ENCODE assay signal across 15 mouse cellular contexts in the genomic region with DNA sequence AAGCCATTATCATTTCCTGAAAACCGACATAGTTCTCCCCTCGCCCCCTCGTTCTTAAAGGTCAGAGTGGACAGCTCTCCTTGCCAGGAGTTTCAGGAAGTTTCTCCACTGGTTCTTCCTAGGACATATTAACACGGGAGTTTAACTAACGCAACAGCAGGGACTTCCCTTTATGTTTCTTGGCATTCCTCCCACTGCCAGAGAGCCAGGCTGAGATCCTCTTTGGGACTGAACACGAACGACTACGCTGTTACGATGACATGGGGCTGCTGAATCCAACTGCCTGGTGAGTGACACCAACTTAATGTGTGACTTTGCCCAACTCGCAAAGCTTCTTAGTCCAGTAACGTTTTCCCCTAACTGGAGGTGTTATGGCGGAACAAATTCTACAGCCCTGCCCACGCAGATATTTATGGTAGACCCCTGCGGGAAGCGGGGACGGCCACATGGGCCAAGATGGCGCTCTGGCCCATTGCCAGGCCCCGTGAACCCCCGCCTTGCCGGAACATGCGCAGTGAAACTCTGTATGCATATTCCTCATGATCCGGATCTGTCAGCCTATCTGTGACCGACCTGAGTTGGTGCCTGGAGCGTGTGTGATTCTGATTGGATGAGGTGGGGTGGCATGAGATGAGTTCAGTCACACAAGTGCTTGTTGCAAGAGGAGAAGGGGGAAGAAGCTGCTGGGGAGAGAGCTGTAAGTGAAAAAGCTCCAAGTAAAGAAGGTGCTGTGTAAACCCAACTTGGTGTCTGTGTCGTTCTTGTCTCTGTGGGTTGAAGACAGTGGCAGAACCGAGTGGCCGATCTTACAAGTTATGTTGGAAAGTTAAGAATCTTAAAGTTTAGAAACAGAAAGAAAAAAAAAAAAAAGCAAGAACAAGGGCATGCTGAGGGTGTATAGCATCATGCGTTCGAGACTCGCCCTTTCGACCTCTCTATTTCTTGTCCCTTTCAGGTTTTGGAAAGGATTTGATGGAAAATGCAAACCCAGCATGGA. TPM values are rescaled to one million over a fixed set of nuclear protein-coding genes. Genes with fewer than 3 reads are reported as not detected.
DNase-seq lines count a peak whose midpoint lies in the region; ATAC-seq and TF ChIP-seq lines count a peak whose summit lies in the region.
"Had no signal": no experiment of that assay in that cellular context is flagged by ENCODE, and none has a peak within 500 bp of the region (broad histone marks: within the 10 kb centered on the region; RNA-seq: fewer than 3 reads in every experiment).

No protein-coding gene starts in this region.

- DNase-seq in heart, adult 11 months, result peak; percentile 92
- DNase-seq in heart, adult 9 months (ENCODE audit: low spot score in 2 of 2), result no peak
- DNase-seq in lung, adult 2 months, result no peak
- DNase-seq in adipocyte (ENCODE audit: low spot score), result peak; percentile 35
- no peak for DNase-seq in spleen, postnatal 4 days (ENCODE audit: low spot score in 2 of 2)
- no peak for DNase-seq in urinary bladder, postnatal 4 days (ENCODE audit: low spot score in 2 of 2)
- DNase-seq: kidney, postnatal 36 days; thymus, postnatal 25 days had no signal

- TF ChIP-seq POLR2A in lung, adult 2 months (IDR thresholded peaks at IDR 0.05; ENCODE audit: borderline replicate concordance, extremely low read depth, low read depth, low read length), result no peak

- H3K4me1 ChIP-seq in lung, embryonic 16.5 days (replicated peaks; ENCODE audit: control insufficient read depth, insufficient read depth, low read length), result no peaks in the 10 kb centered on the region
- H3K4me1 ChIP-seq in lung, adult 2 months (ENCODE audit: control insufficient read depth, insufficient read depth, low read length), result no peaks in the 10 kb centered on the region
- H3K4me1 ChIP-seq: embryonic facial prominence, embryonic 10.5 days; liver, embryonic 12.5 days had no signal

- no peak overlapping the region for H3K4me3 ChIP-seq in lung, embryonic 16.5 days (ENCODE audit: low read length)
- H3K4me3 ChIP-seq in lung, adult 2 months (replicated peaks; ENCODE audit: extremely low read depth, low read depth, low read length), result no peak overlapping the region
- H3K4me3 ChIP-seq: embryonic facial prominence, embryonic 10.5 days; liver, embryonic 12.5 days had no signal

- no peak overlapping the region for H3K27ac ChIP-seq in lung, embryonic 16.5 days (ENCODE audit: low read length)
- H3K27ac ChIP-seq: embryonic facial prominence, embryonic 10.5 days; hindbrain, postnatal 0 days; liver, embryonic 12.5 days had no signal

- no peak for TF ChIP-seq CTCF in lung, adult 2 months (IDR thresholded peaks at IDR 0.05; ENCODE audit: insufficient read depth, low read length)

- H3K36me3 ChIP-seq in lung, embryonic 16.5 days (ENCODE audit: control insufficient read depth, insufficient read depth, low read length), result no peaks in the 10 kb centered on the region
- H3K36me3 ChIP-seq: embryonic facial prominence, embryonic 10.5 days; liver, embryonic 12.5 days had no signal

- H3K4me2 ChIP-seq in lung, embryonic 16.5 days (ENCODE audit: low read depth, low read length), result no peak overlapping the region
- H3K4me2 ChIP-seq: liver, embryonic 12.5 days had no signal

- no peaks in the 10 kb centered on the region for H3K27me3 ChIP-seq in lung, embryonic 16.5 days (ENCODE audit: control insufficient read depth, insufficient read depth, low read depth, low read length)
- H3K27me3 ChIP-seq: liver, embryonic 12.5 days had no signal

- WGBS in lung, embryonic 16.5 days, result 77% methylated on average over 31 of the region's 31 CpGs
- WGBS in lung, adult 2 months, result 71% methylated on average over 31 of the region's 31 CpGs

- ATAC-seq in lung, embryonic 16.5 days (ENCODE audit: low read depth), result peak; percentile 56; the same call in 1 of the 2 replicates
- peak; percentile 54; the same call in 1 of the 2 replicates for ATAC-seq in common myeloid progenitor, adult 5-6 weeks (replicated peaks; ENCODE audit: low read depth, poor library complexity, severe bottlenecking)
- ATAC-seq: hindbrain, postnatal 0 days; liver, embryonic 12.5 days had no signal

- H3K9me3 ChIP-seq in lung, embryonic 16.5 days (ENCODE audit: control insufficient read depth, low read length), result no peaks in the 10 kb centered on the region
- H3K9me3 ChIP-seq: liver, embryonic 12.5 days had no signal

- no peak overlapping the region for H3K9ac ChIP-seq in lung, embryonic 16.5 days (ENCODE audit: low read length)
- H3K9ac ChIP-seq: liver, embryonic 12.5 days had no signal

RNA-seq across cellular contexts. Expression of gene Tmem30c, which starts 12.1 kb away (rescaled TPM):
- polyA plus RNA-seq in lung, embryonic 16.5 days (2015; fragmentation: Nextera tagmentation; extraction: Ambion mirVana), result 0.13 TPM in 1 of 2 replicates, not detected in the other
- polyA plus RNA-seq in lung, adult 2 months (2012; rRNA removed), result not detected in 2 replicates
- 0.44 TPM in 1 of 2 replicates, not detected in the other for total RNA-seq in common myeloid progenitor, adult 5-6 weeks (2017)
- total RNA-seq: gastrocnemius, adult 18-20 months had no signal
- polyA plus RNA-seq: heart, embryonic 16.5 days; liver, embryonic 12.5 days had no signal

RNA-seq across cellular contexts. Expression of gene Tbc1d23, which starts 49.2 kb away (rescaled TPM):
- polyA plus RNA-seq in lung, embryonic 16.5 days (2015; fragmentation: Nextera tagmentation; extraction: Ambion mirVana), result 24.0 and 25.0 TPM in 2 replicates
- polyA plus RNA-seq in lung, adult 2 months (2012; rRNA removed), result 10.0 and 15.2 TPM in 2 replicates
- total RNA-seq in common myeloid progenitor, adult 5-6 weeks (2017), result 34.9 and 73.0 TPM in 2 replicates

Comparison
In these comparisons a context has a peak if more than half of its experiments do, and no peak if none do; other contexts are left out.
1. DNase-seq: peak in heart, adult 11 months (single experiment) and adipocyte (single experiment); none in heart, adult 9 months (0 of 2), lung, adult 2 months (single experiment), spleen, postnatal 4 days (0 of 2) and urinary bladder, postnatal 4 days (0 of 2).